Mouse (Mus musculus): ENCODE measurements around the gene Cpa3. TPM values are rescaled to one million over a fixed set of nuclear protein-coding genes. Genes with fewer than 3 reads are reported as not detected.
A peak's percentile ranks its signal among the peaks of the same experiment; 100 is the strongest.

Cpa3 gene
- polyA plus RNA-seq, 1 experiment from 2014 or later = 10.8 TPM

DNA sequence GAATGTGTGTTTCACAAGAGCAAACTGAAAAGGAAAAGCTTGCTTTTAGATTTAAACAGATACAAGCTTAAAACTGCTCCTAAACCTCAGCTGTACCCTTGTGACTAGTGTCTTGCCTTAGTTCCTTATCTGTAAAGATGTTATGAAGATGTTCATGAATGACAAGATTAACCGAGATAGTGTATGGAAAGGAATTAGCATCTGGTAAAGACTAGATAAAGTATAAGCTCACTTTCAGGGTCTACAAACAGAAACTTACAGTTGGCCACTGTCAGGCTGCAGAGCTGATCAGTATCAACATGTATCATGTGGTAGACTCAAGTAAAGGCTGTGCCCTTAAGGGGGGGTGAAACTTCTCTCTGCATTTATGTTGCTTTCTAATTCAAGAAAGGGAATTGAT lies 1.9 kb upstream of the Cpa3 start:
- TF ChIP-seq CTCF (IDR thresholded peaks at IDR 0.05; ENCODE audit: low read depth) (no peak), EP300 (optimal IDR thresholded peaks at IDR 0.05) (no peak)
- no peak overlapping the region for H3K27ac ChIP-seq (replicated peaks)
- H3K9ac ChIP-seq (ENCODE audit: low read length) = no peak overlapping the region
- no peaks in the 10 kb centered on the region for H3K36me3 ChIP-seq (ENCODE audit: control insufficient read depth, insufficient read depth, low read length)
- H3K4me1 ChIP-seq (replicated peaks; ENCODE audit: control insufficient read depth, insufficient read depth) = no peaks in the 10 kb centered on the region
- no peak overlapping the region for H3K4me3 ChIP-seq (ENCODE audit: low read depth, low read length)
- H3K27me3 ChIP-seq (ENCODE audit: control insufficient read depth, insufficient read depth, low read length) = no peaks in the 10 kb centered on the region
- WGBS = 75% methylated on average over 1 of the region's 1 CpGs
- ATAC-seq (ENCODE audit: low FRiP score, low TSS enrichment) (no peak), DNase-seq (ENCODE audit: low spot score) (no peak)
- no peak overlapping the region for H3K4me2 ChIP-seq (replicated peaks; ENCODE audit: low read depth)
- no peaks in the 10 kb centered on the region for H3K9me3 ChIP-seq (ENCODE audit: control insufficient read depth, low read length)

DNA sequence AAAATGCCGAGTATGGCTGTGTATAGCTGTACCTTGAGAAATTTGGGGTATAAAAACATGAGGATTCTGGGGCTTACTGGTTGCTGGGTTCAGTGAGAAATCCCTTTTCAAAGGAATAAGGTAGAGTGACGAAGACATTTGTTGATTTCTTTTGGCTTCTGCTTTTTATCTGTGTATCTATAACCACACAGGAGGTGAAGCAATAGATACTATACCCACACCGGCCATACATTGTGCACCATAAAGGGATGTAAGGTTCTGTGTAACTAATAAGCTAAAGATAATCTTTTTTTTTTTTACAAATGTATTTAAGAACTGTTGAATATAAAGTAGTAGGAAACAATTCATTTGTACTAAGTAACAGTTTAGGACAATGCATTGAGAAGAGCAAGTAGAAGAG lies 2.2 kb downstream of the Cpa3 start:
- Histone ChIP-seq H3K27ac (replicated peaks) (no peak overlapping the region), H3K27me3 (ENCODE audit: control insufficient read depth, insufficient read depth, low read length) (no peaks in the 10 kb centered on the region), H3K9ac (ENCODE audit: low read length) (no peak overlapping the region), H3K36me3 (ENCODE audit: control insufficient read depth, insufficient read depth, low read length) (no peaks in the 10 kb centered on the region), H3K4me3 (ENCODE audit: low read depth, low read length) (no peak overlapping the region), H3K4me1 (replicated peaks; ENCODE audit: control insufficient read depth, insufficient read depth) (no peaks in the 10 kb centered on the region), H3K9me3 (ENCODE audit: control insufficient read depth, low read length) (no peaks in the 10 kb centered on the region), H3K4me2 (replicated peaks; ENCODE audit: low read depth) (no peak overlapping the region)
- no peak for TF ChIP-seq EP300 (optimal IDR thresholded peaks at IDR 0.05)
- ATAC-seq (ENCODE audit: low FRiP score, low TSS enrichment) (no peak), DNase-seq (ENCODE audit: low spot score) (no peak)
- WGBS = 89% methylated on average over 3 of the region's 3 CpGs

GRCm38 (mm10) chr3:20236965-20237364 lies 5.0 kb downstream of the Cpa3 start:
- no peaks in the 10 kb centered on the region for H3K36me3 ChIP-seq (ENCODE audit: control insufficient read depth, insufficient read depth, low read length)
- no peaks in the 10 kb centered on the region for H3K9me3 ChIP-seq (ENCODE audit: control insufficient read depth, low read length)
- no peak overlapping the region for H3K9ac ChIP-seq (ENCODE audit: low read length)
- ATAC-seq (ENCODE audit: low FRiP score, low TSS enrichment) (peak; percentile 47; the same call in 1 of the 2 replicates), DNase-seq (ENCODE audit: low spot score) (no peak)
- no peak for TF ChIP-seq CTCF (IDR thresholded peaks at IDR 0.05; ENCODE audit: low read depth)
- no peak for TF ChIP-seq EP300 (optimal IDR thresholded peaks at IDR 0.05)
- no peaks in the 10 kb centered on the region for H3K27me3 ChIP-seq (ENCODE audit: control insufficient read depth, insufficient read depth, low read length)
- H3K4me3 ChIP-seq (ENCODE audit: low read depth, low read length) = no peak overlapping the region
- no peaks in the 10 kb centered on the region for H3K4me1 ChIP-seq (replicated peaks; ENCODE audit: control insufficient read depth, insufficient read depth)
- WGBS = 55% methylated on average over 1 of the region's 1 CpGs
- no peak overlapping the region for H3K4me2 ChIP-seq (replicated peaks; ENCODE audit: low read depth)
- H3K27ac ChIP-seq (replicated peaks) = no peak overlapping the region

DNA sequence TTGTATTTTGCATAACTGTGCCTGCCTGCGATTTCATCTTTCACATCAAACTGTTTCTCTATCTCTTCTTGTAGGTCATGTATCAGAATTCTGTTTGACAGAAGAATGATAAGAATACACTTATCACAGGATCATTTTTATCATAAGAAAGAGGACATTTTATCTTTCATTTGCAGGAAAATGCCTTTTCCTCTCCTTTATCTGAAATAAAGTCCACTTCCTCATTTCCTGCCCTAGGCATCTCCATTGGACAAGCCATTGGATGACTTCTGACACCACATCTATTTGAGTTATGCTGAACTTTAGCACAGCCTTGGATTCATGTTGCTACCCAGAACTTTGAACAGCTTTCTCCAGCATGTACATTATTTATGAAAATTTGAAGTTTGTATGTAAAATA lies 13.0 kb downstream of the Cpa3 start:
- Histone ChIP-seq H3K27ac (replicated peaks) (no peak overlapping the region), H3K4me2 (replicated peaks; ENCODE audit: low read depth) (no peak overlapping the region), H3K9me3 (ENCODE audit: control insufficient read depth, low read length) (no peaks in the 10 kb centered on the region), H3K27me3 (ENCODE audit: control insufficient read depth, insufficient read depth, low read length) (no peaks in the 10 kb centered on the region), H3K36me3 (ENCODE audit: control insufficient read depth, insufficient read depth, low read length) (no peaks in the 10 kb centered on the region), H3K4me1 (replicated peaks; ENCODE audit: control insufficient read depth, insufficient read depth) (no peaks in the 10 kb centered on the region), H3K4me3 (ENCODE audit: low read depth, low read length) (no peak overlapping the region), H3K9ac (ENCODE audit: low read length) (no peak overlapping the region)
- ATAC-seq (ENCODE audit: low FRiP score, low TSS enrichment) (no peak), DNase-seq (ENCODE audit: low spot score) (no peak)
- TF ChIP-seq CTCF (IDR thresholded peaks at IDR 0.05; ENCODE audit: low read depth) (no peak), EP300 (optimal IDR thresholded peaks at IDR 0.05) (no peak)
- 79% methylated on average over 1 of the region's 1 CpGs for WGBS

- ATAC-seq (ENCODE audit: low FRiP score, low TSS enrichment) (no peak), DNase-seq (ENCODE audit: low spot score) (no peak)
- Histone ChIP-seq H3K4me3 (ENCODE audit: low read depth, low read length) (no peak overlapping the region), H3K4me2 (replicated peaks; ENCODE audit: low read depth) (no peak overlapping the region), H3K9ac (ENCODE audit: low read length) (no peak overlapping the region), H3K4me1 (replicated peaks; ENCODE audit: control insufficient read depth, insufficient read depth) (no peaks in the 10 kb centered on the region), H3K27ac (replicated peaks) (no peak overlapping the region), H3K36me3 (ENCODE audit: control insufficient read depth, insufficient read depth, low read length) (no peaks in the 10 kb centered on the region), H3K27me3 (ENCODE audit: control insufficient read depth, insufficient read depth, low read length) (no peaks in the 10 kb centered on the region), H3K9me3 (ENCODE audit: control insufficient read depth, low read length) (no peaks in the 10 kb centered on the region)
- 50% methylated on average over 2 of the region's 2 CpGs for WGBS
- TF ChIP-seq CTCF (IDR thresholded peaks at IDR 0.05; ENCODE audit: low read depth) (no peak), EP300 (optimal IDR thresholded peaks at IDR 0.05) (no peak)
Measured at GRCm38 (mm10) chr3:20225429-20225828, 16.6 kb downstream of the Cpa3 start.

DNA sequence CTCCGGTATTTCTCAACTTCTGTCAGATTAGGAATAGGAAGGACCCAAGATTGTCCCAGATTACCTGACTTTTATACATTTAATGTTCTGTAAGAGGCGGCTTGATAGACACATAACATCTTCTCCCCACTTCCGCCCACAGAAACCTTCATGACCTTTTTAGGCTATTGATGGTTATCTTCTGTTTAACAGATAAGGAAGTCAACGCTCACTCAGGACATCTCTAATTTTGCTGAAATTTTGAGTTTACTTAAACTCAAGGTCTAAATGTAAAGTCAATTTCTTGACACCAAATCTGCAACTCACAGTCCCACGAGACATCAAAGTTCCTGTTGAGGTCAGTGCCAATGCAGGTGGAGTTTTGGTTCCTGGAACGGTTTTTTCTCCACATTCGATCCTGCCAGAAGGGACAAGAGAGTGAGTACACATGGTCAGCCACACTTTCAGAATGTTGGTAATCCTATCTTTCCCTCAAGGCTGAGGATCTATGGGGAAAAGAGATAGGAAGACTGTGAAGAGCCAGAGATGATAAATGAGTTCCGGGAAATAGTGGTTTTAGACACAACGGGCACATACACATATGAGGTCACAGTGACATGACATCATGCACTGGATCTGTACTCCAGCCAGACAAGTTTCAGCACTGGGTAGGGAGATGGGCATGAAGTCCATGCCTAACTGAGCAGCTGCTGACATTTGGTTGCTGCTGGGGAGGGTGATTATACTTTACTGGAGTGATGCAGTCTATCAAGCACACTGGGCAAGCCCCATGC lies 18.9 kb downstream of the Cpa3 start:
- Histone ChIP-seq H3K9me3 (ENCODE audit: control insufficient read depth, low read length) (no peaks in the 10 kb centered on the region), H3K4me3 (ENCODE audit: low read depth, low read length) (no peak overlapping the region), H3K4me2 (replicated peaks; ENCODE audit: low read depth) (no peak overlapping the region), H3K4me1 (replicated peaks; ENCODE audit: control insufficient read depth, insufficient read depth) (no peaks in the 10 kb centered on the region), H3K27ac (replicated peaks) (no peak overlapping the region), H3K36me3 (ENCODE audit: control insufficient read depth, insufficient read depth, low read length) (no peaks in the 10 kb centered on the region), H3K9ac (ENCODE audit: low read length) (no peak overlapping the region), H3K27me3 (ENCODE audit: control insufficient read depth, insufficient read depth, low read length) (no peaks in the 10 kb centered on the region)
- no peak for TF ChIP-seq EP300 (optimal IDR thresholded peaks at IDR 0.05)
- TF ChIP-seq CTCF (IDR thresholded peaks at IDR 0.05; ENCODE audit: low read depth) = no peak
- WGBS = 81% methylated on average over 9 of the region's 9 CpGs
- DNase-seq (ENCODE audit: low spot score) (no peak), ATAC-seq (ENCODE audit: low FRiP score, low TSS enrichment) (no peak)
